Mouse (Mus musculus): Measurements from ENCODE around the gene Sema4b.

DNA sequence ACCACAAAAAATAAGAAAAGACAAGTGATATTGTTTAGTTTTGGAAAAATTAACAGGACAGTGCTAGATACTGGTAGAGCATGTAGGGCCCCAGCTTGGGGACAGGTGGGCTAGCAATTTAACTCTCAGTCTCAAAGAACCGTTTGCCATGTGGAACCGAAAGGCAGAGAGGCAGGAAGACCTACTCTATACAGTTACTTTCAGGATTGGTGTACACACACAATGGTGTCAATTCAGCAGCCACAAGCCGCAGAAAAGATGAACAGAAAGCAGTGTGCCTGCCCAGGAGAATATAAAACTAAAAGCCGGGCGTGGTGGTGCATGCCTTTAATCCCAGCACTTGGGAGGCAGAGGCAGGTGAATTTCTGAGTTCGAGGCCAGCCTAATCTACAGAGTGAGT lies 6.9 kb upstream of the Sema4b start:
- TF ChIP-seq CTCF (IDR thresholded peaks at IDR 0.05) (no peak), POLR2A (IDR thresholded peaks at IDR 0.05; ENCODE audit: insufficient read depth, low read depth, low read length) (no peak), EP300 (IDR thresholded peaks at IDR 0.05; ENCODE audit: insufficient read depth, low read depth, low read length) (no peak)
